Mouse (Mus musculus): ENCODE results near the gene Cmtr1.

- TF ChIP-seq POLR2AphosphoS2 (IDR thresholded peaks at IDR 0.05; ENCODE audit: low read depth, low read length) (no peak), ZNF384 (IDR thresholded peaks at IDR 0.05; ENCODE audit: low read depth, low read length) (no peak), POLR2A (IDR thresholded peaks at IDR 0.05; ENCODE audit: low read depth, low read length) (no peak), NRF1 (IDR thresholded peaks at IDR 0.05; ENCODE audit: low read depth, low read length) (no peak), CTCF (conservative IDR thresholded peaks at IDR 0.05 in 1 of 2, IDR thresholded peaks at IDR 0.05 in 1 of 2; ENCODE audit: low read depth in 2 of 2, low read length in 2 of 2) (no peak), USF1 (IDR thresholded peaks at IDR 0.05; ENCODE audit: low read depth, low read length) (no peak), MXI1 (IDR thresholded peaks at IDR 0.05; ENCODE audit: low read depth, low read length) (no peak), USF2 (conservative IDR thresholded peaks at IDR 0.05; ENCODE audit: low read depth, low read length) (no peak), MAFK (IDR thresholded peaks at IDR 0.05; ENCODE audit: insufficient replicate concordance, low read length) (no peak), ZC3H11A (IDR thresholded peaks at IDR 0.05; ENCODE audit: low read depth, low read length) (no peak), CHD2 (IDR thresholded peaks at IDR 0.05; ENCODE audit: low read length) (no peak), TCF12 (IDR thresholded peaks at IDR 0.05; ENCODE audit: low read depth, low read length) (no peak)
Observed at GRCm38 (mm10) chr17:29724610-29725009, 64.2 kb downstream of the Cmtr1 start.
